Mouse (Mus musculus): ENCODE results near the gene Camta2. TPM values are rescaled to one million over a fixed set of nuclear protein-coding genes. Genes with fewer than 3 reads are reported as not detected.
A peak's percentile ranks its signal among the peaks of the same experiment; 100 is the strongest.

Camta2 gene
- total RNA-seq, 2 experiments from 2014 or later, result 39.2 to 39.6 TPM

DNA sequence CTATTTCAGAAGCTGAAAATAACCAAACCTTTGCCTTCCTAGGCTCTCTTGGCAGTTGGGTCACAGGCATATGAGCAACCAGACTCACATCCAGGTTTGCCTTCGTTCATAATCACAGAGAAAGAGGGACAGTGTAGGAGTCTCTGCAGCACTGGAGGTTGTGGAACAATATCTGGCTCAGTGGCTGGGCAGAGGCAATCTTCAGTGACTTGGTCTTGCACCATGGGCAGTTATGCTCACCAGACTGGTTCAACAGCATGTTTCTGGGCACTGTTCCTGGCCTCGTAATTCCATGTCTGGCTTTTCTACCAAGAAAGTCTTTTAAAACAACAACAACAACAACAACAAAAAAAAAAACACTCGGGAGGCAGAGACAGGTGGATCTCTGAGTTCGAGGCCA lies 52.3 kb downstream of the Camta2 start:
- intact Hi-C loops (cut with DNase I), result no loop called here
- DNase-seq, result no peak

DNA sequence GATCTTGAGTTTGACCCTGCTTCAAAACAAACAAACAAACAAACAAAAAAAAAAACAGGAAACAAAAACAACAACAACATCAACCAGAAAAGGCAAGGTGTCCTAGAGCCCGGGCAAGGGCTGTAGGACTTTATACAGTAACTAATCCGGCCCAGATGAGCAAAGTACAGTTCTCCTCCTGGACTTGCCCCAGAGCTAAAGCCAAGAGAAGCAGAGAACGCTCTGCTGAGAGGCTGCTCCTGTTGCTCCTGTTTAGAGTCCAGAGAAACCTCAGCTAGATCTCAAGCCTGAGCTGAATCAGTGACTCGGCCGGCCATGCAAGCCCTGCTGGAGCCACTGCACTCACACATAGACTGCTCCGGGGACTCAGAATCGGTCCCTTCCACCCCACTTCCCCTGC lies 57.8 kb downstream of the Camta2 start:
- intact Hi-C loops (cut with DNase I), result no loop called here
- DNase-seq, result no peak

DNA sequence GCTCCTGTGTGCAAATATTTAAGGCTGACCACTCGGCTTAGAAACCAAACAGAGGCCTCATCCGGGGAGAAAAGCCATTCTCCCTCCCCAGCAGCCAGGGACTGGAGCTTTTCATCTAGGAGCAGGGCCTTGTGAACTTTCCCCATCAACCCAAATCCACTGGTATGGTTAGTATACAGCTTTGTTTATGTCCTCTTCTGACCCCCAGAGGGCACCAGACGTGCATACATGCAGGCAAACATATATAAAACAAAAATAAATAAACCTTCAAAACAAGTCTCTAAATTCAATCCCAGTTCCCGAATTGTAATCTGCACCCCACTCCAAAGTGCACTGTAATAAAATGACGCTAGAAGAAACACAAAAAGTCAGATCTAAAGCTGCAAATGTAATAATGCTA lies 58.3 kb downstream of the Camta2 start:
- intact Hi-C loops (cut with DNase I), result loop anchor here (1.0 kb wide), 1 partner anchor 126 kb away; no protein-coding TSS in a partner anchor
- DNase-seq, result no peak

DNA sequence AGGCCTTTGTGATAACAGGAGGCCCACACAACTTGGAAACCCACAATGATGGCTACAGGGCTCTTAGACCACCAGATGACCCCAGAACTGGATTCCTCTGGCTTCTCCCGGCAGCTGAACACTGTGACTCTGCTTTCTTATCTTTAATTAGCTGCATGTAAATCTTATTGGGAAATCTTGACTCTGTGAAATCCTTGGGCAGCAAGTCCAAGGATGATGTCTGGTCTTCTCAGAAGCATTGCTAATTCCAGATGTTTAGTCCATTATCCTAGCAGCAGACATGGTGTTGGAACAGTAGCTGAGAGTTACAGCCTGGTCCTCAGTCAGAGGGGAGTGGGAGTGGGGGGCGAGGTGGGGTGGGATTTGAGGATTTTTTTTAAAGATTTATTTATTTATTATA lies 59.5 kb downstream of the Camta2 start:
- intact Hi-C loops (cut with DNase I), result no loop called here

DNA sequence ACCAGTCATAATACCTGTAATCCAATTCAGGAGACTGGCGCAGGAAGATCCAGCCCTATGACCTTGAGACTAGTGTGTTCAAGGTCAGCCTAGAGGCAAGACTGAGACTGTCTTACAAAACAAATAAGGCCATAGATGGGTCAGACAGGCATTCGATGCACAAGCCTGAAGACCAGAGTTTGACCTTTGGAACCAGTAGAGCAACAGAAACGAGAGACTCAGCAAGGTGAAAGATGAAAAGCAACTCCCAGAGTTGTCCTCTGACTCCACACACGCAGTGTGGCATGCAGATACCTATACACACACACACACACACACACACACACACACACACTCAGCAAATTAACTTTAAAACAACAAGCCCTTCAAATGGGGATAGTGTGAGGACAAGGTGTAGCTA lies 61.0 kb downstream of the Camta2 start:
- intact Hi-C loops (cut with DNase I), result no loop called here
- no peak for DNase-seq

More for the DNA sequence above, 59.5 kb downstream of the Camta2 start:
- DNase-seq, result no peak

DNA sequence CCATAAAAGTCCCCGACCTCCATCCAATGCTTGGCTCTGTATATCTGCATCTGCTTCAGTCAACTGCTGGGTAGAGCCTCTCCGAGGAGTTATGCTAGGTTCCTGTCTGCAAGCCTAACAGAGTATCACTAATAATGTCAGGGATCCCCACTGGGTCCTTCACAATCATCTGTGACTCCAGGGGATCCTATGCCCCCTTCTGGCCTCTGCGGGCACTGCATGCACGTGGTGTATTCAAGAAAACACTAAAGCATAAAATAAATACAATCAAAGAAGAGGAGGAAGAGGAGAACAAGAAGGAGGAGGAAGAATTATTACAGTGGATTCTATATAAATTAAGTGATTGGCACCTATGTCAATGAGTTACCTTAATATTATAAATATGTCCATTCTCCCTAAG lies 62.4 kb downstream of the Camta2 start:
- peak in 1 of 2 experiments; percentile 64 for DNase-seq
- intact Hi-C loops (cut with DNase I), result no loop called here

DNA sequence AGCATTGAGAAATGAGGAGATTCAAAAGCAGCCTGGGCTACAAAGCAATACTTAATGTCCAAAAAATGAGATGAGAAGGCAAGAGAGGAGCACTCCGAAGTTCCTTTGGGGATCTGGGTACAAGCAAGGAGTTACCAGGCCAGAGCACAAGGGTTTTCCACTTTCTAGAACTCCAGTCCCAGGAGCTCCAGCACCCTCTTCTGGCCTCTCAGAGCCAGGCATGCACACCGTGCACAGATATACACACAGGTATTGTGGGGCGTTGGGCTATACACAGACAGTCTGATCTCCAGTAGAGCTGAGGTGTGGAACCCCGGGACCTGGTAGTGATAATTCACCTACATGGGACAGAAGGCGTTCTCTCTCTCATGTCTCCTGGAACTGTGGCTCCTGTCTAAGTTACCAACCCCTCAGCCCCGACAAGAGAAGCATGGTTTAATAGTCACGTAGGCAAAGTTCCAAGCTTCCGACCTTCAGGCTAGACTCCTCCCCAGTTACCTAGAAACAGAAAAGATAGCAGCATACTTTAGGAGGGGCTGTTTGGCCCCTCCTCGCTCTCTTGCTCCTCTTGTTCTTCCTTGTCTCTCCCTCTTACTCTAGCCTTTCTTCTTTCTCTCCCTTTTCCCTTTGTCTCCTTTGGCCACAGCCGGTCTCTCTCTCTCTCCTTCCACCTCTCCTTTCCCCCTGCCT lies 64.7 kb downstream of the Camta2 start:
- intact Hi-C loops (cut with DNase I), result no loop called here

DNA sequence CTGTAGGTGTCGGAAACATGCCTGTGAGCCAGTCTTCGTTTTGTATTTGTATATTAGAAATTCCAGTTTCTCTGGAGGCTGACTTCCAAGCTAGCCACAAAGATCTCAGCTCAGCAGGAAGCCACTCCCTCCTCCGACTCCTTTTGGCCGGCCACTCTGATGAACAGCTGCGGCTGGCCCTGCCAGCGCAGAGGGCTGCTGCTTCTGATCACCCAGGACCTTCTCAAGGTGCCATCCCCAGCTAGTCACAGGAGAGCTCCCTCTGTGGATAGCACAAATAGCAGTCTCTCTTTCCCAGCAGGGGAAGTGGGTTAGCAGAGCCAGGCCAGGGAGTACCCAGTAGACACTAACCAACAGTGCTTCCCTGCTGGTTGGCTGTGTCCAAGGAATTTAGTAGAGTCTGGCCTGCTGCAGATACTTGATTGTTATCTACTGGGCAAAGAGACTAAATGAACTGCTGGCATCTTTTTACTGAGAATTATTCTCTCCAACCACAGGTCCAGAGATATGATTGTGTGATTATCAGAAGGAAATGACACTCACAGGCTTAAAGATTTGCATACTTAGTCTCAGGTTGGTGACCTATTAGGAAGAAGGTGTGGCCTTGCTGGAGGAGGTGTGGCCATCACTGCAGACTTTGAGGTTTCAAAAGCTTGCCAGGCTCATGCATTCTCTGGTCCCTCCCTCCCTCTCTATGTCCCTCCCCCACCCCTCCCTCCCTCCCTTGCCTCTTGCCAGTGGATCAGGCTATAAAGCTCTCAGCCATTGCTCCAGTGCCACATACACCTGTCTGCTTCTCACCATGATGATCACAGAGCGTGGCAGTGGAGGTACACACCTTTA lies 65.7 kb downstream of the Camta2 start:
- DNase-seq, result no peak
- intact Hi-C loops (cut with DNase I), result no loop called here

More for the DNA sequence above, 64.7 kb downstream of the Camta2 start:
- no peak for DNase-seq

Small RNAs within 50 kb of the gene (microRNA-seq; reads per million reads assigned to microRNA genes)
- gene Mir6925 (ENCODE audit: borderline number of aligned reads in 2 of 2), result 0 to 2.7 reads per million in 2 experiments

Other genes with a start within 250 kb of the Camta2 start
- gene Med11, start 236.2 kb downstream of the Camta2 start, total RNA-seq (2021), result 1 to 10 TPM; 8.9 to 9.7 TPM
- gene Zmynd15, start 228.7 kb downstream of the Camta2 start, total RNA-seq (2021), result 1 to 10 TPM; 1.8 to 2.2 TPM
- 10 to 100 TPM in 1 of 2 experiments, 1 to 10 TPM in 1; 9.6 to 10.9 TPM for gene Cxcl16, start 228.1 kb downstream of the Camta2 start, total RNA-seq (2021)
- gene Tm4sf5, start 182.9 kb downstream of the Camta2 start, total RNA-seq (2021), result 1 to 10 TPM in 1 of 2 experiments, under 1 TPM in 1; 0.70 to 1.3 TPM
- not detected for gene Vmo1, start 173.5 kb downstream of the Camta2 start, total RNA-seq (2021)
- gene Gltpd2, start 168.9 kb downstream of the Camta2 start, total RNA-seq (2021), result not detected
- gene Psmb6, start 162.7 kb downstream of the Camta2 start, total RNA-seq (2021), result 100 to 1,000 TPM; 230 to 233 TPM
- gene Gm40193, start 155.2 kb downstream of the Camta2 start, total RNA-seq (2021), result not detected
- 1 to 10 TPM; 6.3 to 6.5 TPM for gene Pld2, start 148.0 kb downstream of the Camta2 start, total RNA-seq (2021)
- gene Mink1, start 125.2 kb downstream of the Camta2 start, total RNA-seq (2021), result 10 to 100 TPM; 43.9 to 49.4 TPM
- gene 4930544D05Rik, start 72.3 kb downstream of the Camta2 start, total RNA-seq (2021), result not detected
- gene Chrne, start 68.9 kb downstream of the Camta2 start, total RNA-seq (2021), result not detected
- under 1 TPM; 0.16 to 0.17 TPM for gene Gp1ba, start 49.0 kb downstream of the Camta2 start, total RNA-seq (2021)
- gene Rnf167, start 40.9 kb downstream of the Camta2 start, total RNA-seq (2021), result 10 to 100 TPM; 52.5 to 57.9 TPM
- 100 to 1,000 TPM; 570 to 607 TPM for gene Slc25a11, start 40.6 kb downstream of the Camta2 start, total RNA-seq (2021)
- 100 to 1,000 TPM; 283 to 296 TPM for gene Pfn1, start 33.5 kb downstream of the Camta2 start, total RNA-seq (2021)
- gene Eno3, start 30.9 kb downstream of the Camta2 start, total RNA-seq (2021), result 1,000 to 10,000 TPM; 1,887 to 1,957 TPM
- 10 to 100 TPM; 95.0 to 98.6 TPM for gene Spag7, start 18.7 kb downstream of the Camta2 start, total RNA-seq (2021)
- gene Inca1, start 12.1 kb upstream of the Camta2 start, total RNA-seq (2021), result 1 to 10 TPM; 4.5 to 6.3 TPM
- 100 to 1,000 TPM; 469 to 490 TPM for gene Kif1c, start 12.4 kb upstream of the Camta2 start, total RNA-seq (2021)
- 1 to 10 TPM; 6.5 to 6.7 TPM for gene Zfp3, start 76.1 kb upstream of the Camta2 start, total RNA-seq (2021)
- gene Scimp, start 124.5 kb upstream of the Camta2 start, total RNA-seq (2021), result under 1 TPM; 0.47 to 0.89 TPM
- gene Rabep1, start 156.7 kb upstream of the Camta2 start, total RNA-seq (2021), result 10 to 100 TPM; 35.9 to 36.5 TPM